Mouse (Mus musculus) pancreas, adult 10 weeks (tissue): ENCODE results near the gene Gm8362. TPM values are rescaled to one million over a fixed set of nuclear protein-coding genes. Genes with fewer than 3 reads are reported as not detected.

Source experiments
- polyA plus RNA-seq: library from polyadenylated mRNA; stranded (reverse); fragments of 350-450 nt; fragmentation: Illumina TruSeq; extraction: RNeasy Lipid Tissue Mini Kit (QIAGEN cat#74804); gene quantifications from one replicate; pipeline ENCODE4 v1.2.3, GENCODE M21; 2015; ENCODE audit warnings: low read depth, low replicate concordance; ENCODE audit not compliant: insufficient read depth

The Gm8362 gene
- polyA plus RNA-seq, result not detected

GRCm38 (mm10) chr14:6774311-6774710 lies at the start of gene Gm8362:
Gene Gm8362 (minus strand): TSS chr14:6774411.

GRCm38 (mm10) chr14:6742232-6742631 lies 32.0 kb downstream of the Gm8362 start, which contains the start of gene Gm3636:
Gene Gm3636 (minus strand): TSS chr14:6742332.

DNA sequence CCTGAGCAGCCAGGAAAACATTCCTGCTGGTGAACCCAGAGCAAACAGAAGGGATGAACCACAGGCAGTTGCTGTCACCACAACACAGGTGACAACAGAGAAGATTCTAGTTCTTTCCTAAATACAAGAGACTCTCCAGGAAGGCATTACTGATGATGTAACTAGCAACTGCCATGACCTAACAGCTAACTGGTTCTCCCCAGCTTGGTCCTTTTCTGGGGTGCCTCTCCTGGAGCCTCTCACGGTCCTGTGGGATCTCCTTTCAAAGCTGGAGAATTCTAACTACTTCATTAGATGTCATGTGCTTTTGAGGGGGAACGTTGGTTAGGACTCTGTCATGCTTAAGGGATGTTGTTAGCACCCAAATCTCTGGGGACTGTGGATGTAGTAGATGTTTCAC lies 54.1 kb downstream of the Gm8362 start, which contains the start of gene Gm8050:
Gm8050 (minus strand) TSS at position 101 of the 400 bp plus-strand sequence.

Other genes starting within 250 kb of the Gm8362 start
- not detected for gene Gm8356, start 237.1 kb downstream of the Gm8362 start, polyA plus RNA-seq
- gene Gm3629, start 183.8 kb downstream of the Gm8362 start, polyA plus RNA-seq, result not detected
- gene Gm3460, start 152.0 kb downstream of the Gm8362 start, polyA plus RNA-seq, result not detected
- not detected for gene Gm10251, start 90.2 kb downstream of the Gm8362 start, polyA plus RNA-seq
- gene Gm8050, start 54.2 kb downstream of the Gm8362 start, polyA plus RNA-seq, result not detected
- 0.79 TPM for gene Gm3636, start 32.1 kb downstream of the Gm8362 start, polyA plus RNA-seq
- gene Gm3642, start 65.9 kb upstream of the Gm8362 start, polyA plus RNA-seq, result not detected
- not detected for gene Gm3667, start 115.6 kb upstream of the Gm8362 start, polyA plus RNA-seq
- not detected for gene Gm6356, start 199.4 kb upstream of the Gm8362 start, polyA plus RNA-seq